Mouse (Mus musculus): ENCODE results near the gene Ago1.

Gene Ago1

GRCm38 (mm10) chr4:126412526-126412925 is 55.9 kb downstream of the Ago1 start:
- no peak for DNase-seq (ENCODE audit: low read depth, low spot score)

Measured in forelimb bud, embryonic 11.5 days (tissue).